8 mouse cellular contexts compared by ENCODE assay signal in the genomic region with DNA sequence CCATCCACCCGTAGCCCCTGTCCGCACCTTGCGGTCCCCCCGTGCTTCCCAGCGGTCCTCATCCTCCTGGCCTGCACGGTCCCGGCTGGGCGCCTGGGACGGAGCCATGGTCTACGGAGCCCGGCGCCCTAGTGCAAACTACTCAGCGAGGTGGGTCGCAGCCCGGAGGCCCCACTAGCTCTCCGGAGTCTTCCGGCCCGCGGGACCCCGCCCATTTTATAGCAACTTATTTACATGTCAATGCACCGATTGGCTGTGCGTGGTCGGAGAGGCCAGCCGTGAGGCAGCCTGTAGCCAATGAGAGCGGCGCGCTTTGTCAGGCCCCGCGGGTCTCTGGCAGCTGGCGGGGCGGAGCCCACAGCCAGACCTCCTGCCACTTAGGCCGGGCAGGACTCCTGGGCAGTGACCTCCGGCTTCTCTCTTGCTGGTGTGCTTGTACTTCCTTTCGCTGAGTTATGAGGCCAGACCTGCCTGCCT. TPM values are rescaled to one million over a fixed set of nuclear protein-coding genes. Genes with fewer than 3 reads are reported as not detected.
A peak's percentile ranks its signal among the peaks of the same experiment; 100 is the strongest.
DNase-seq lines count a peak whose midpoint lies in the region.

No protein-coding gene starts in this region.

- H3K36me3 ChIP-seq in megakaryocyte, embryonic 14.5 days (replicated peaks; ENCODE audit: low read length): peaks cover 36% of the 10 kb centered on the region

- no peaks in the 10 kb centered on the region for H3K9me3 ChIP-seq in megakaryocyte, embryonic 14.5 days

- peak; percentile 98 for DNase-seq in adrenal gland, adult (ENCODE audit: inconsistent age in 2 of 2, low spot score in 1 of 2)
- DNase-seq in embryo, embryonic 10 days (ENCODE audit: low spot score): peak; percentile 98
- peak; percentile 89 for DNase-seq in gastrocnemius, postnatal 10 days
- DNase-seq in induced T-regulatory cell, adult 2 months (ENCODE audit: low read depth): peak; percentile 96
- DNase-seq in left cerebral cortex, adult 9 months (ENCODE audit: low spot score in 2 of 2): peak; percentile 86 to 93
- peak; percentile 88 to 92 for DNase-seq in right cerebral cortex, adult 2 months (ENCODE audit: low spot score in 2 of 2)
- peak; percentile 69 for DNase-seq in urinary bladder, postnatal 10 days (ENCODE audit: low spot score)

- H3K27me3 ChIP-seq in megakaryocyte, embryonic 14.5 days (replicated peaks): no peaks in the 10 kb centered on the region

- peak overlapping the region; percentile 98 for H3K4me3 ChIP-seq in megakaryocyte, embryonic 14.5 days (replicated peaks)

- peaks cover 52% of the 10 kb centered on the region for H3K4me1 ChIP-seq in megakaryocyte, embryonic 14.5 days

RNA-seq across cellular contexts. Expression of a gene that starts 0.8 kb away (rescaled TPM):
- 10 to 100 TPM; 19.8 to 21.4 TPM for total RNA-seq in gastrocnemius, postnatal 10 days (2021)
- polyA plus RNA-seq in megakaryocyte, embryonic 14.5 days (2012; ENCODE audit: insufficient read depth, low replicate concordance): 41.6 and 60.4 TPM in 2 replicates

RNA-seq across cellular contexts. Expression of a gene that starts 14.5 kb away (rescaled TPM):
- total RNA-seq in gastrocnemius, postnatal 10 days (2021): 10 to 100 TPM; 48.2 to 49.3 TPM
- polyA plus RNA-seq in megakaryocyte, embryonic 14.5 days (2012; ENCODE audit: insufficient read depth, low replicate concordance): 13.9 and 52.5 TPM in 2 replicates

RNA-seq across cellular contexts. Expression of a gene that starts 46.1 kb away (rescaled TPM):
- 1 to 10 TPM; 4.9 to 6.8 TPM for total RNA-seq in gastrocnemius, postnatal 10 days (2021)
- 0.73 and 1.0 TPM in 2 replicates for polyA plus RNA-seq in megakaryocyte, embryonic 14.5 days (2012; ENCODE audit: insufficient read depth, low replicate concordance)

RNA-seq across cellular contexts. Expression of a gene that starts 46.8 kb away (rescaled TPM):
- 1 to 10 TPM; 1.1 to 1.3 TPM for total RNA-seq in gastrocnemius, postnatal 10 days (2021)
- polyA plus RNA-seq in megakaryocyte, embryonic 14.5 days (2012; ENCODE audit: insufficient read depth, low replicate concordance): 0.04 TPM in 1 of 2 replicates, not detected in the other

Comparison
In these comparisons a context has a peak if more than half of its experiments do, and no peak if none do; other contexts are left out.
1. Peak in every context shown above with its lines: DNase-seq and H3K4me3 ChIP-seq.